16 mouse cellular contexts compared by ENCODE assay signal in the genomic region with DNA sequence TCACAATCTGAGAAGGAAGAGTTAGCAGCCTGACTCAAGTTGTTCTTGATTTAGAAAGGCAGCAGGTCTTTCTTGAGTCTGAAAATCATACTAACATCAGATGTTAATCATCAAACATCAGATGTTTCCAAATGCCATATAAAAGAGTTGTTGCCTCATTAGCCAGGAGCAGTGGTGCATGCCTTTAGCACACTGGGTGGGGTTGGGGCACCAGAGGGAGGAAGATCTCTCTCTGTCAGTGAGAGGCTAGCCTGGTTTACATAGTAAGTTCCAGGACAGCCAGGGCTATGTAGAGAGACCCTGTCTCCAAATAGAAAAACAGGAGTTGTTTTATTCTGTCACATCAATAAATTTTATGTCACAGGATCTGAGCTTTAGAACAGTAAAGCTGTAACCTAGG.
"Had no signal": no experiment of that assay in that cellular context is flagged by ENCODE, and none has a peak within 500 bp of the region (broad histone marks: within the 10 kb centered on the region; RNA-seq: fewer than 3 reads in every experiment).

No protein-coding gene starts in this region.

- ATAC-seq: hindbrain, embryonic 16.5 days; inflammation-experienced regulatory T-cells, adult 6 months; intestine, postnatal 0 days; midbrain, embryonic 15.5 days had no signal

- H3K4me3 ChIP-seq: limb, embryonic 10.5 days; liver, embryonic 15.5 days; megakaryocyte, embryonic 14.5 days; midbrain, embryonic 15.5 days had no signal

- H3K4me1 ChIP-seq: limb, embryonic 10.5 days had no signal

- H3K9me3 ChIP-seq: limb, embryonic 10.5 days; liver, embryonic 15.5 days; megakaryocyte, embryonic 14.5 days; midbrain, embryonic 15.5 days had no signal

- DNase-seq: layer of hippocampus, adult 9-11 months; lung, adult 2 months; lung, postnatal 14 days; right cerebral cortex, postnatal 25 days; thymus, postnatal 4 days had no signal

- H3K36me3 ChIP-seq: midbrain, embryonic 15.5 days had no signal

- H3K9ac ChIP-seq: liver, embryonic 15.5 days; midbrain, embryonic 15.5 days had no signal

- H3K4me2 ChIP-seq: liver, embryonic 11.5 days; liver, embryonic 15.5 days; midbrain, embryonic 11.5 days; midbrain, embryonic 15.5 days had no signal

- H3K27ac ChIP-seq: limb, embryonic 10.5 days; liver, embryonic 15.5 days; macrophage; midbrain, embryonic 15.5 days; stomach, postnatal 0 days had no signal

- H3K27me3 ChIP-seq: liver, embryonic 15.5 days; megakaryocyte, embryonic 14.5 days; midbrain, embryonic 15.5 days had no signal
